Mouse (Mus musculus): ENCODE results near the gene Inpp5a.
A peak's percentile ranks its signal among the peaks of the same experiment; 100 is the strongest.

Inpp5a gene

DNA sequence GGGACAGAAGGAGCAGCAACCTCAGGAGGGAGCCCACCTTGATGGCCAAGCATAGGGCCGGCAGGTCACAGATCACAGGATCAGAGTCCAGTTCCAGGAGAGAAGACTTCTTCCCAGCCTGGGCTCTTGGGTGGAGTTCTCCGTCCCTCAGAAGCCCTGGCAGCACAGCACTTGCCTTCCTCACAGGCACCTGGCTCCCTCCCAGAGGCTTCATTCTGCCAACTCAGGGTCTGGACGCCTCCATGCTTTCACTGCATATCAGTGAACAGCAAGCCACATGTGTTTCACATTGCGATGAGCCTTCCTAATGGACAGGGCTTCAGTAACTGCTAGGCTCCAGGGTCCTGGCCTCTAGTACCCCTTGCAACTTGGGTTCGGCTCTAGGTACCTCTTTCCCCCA lies 147.4 kb downstream of the Inpp5a start:
- no peak for DNase-seq (ENCODE audit: low spot score in 2 of 2)

DNA sequence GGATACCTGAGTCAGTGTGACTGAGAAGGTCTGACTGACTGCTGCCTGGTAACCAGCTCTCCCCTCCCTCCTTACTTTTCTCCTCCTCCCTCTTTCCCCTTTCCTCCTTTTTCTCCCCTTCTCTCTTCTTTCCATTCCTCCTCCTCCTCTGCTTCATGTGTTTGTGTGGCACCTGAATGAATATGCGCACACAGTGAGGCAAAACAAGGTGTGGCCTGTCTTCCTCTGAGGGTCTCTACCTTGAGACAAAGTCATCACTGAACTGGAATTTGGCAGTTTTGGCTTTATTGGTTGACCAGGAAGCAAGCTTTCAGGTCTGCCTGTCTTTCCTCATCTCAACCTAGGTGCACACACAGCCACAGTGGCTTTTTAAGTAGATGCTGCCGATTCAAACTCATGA lies 147.9 kb downstream of the Inpp5a start:
- no peak for DNase-seq (ENCODE audit: low spot score in 2 of 2)

DNA sequence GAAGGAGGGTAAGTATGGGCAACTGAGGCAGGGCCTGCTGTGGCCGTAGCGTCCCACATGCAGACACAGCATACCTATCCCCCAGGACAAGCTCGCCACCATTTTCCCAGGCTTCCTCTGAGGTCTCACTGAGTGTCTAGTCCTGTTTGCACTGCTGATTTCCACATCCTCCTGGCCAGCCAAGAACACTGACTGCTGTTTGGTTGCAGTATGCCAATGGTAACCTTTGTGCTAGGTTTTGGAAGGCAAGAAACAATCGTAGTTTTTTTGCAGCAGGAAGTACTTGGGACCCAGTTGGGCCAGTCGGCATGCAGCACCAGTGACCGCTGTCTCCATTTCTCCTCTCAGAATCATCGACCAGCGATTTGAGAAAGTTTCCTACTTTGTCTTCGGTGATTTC lies 148.9 kb downstream of the Inpp5a start:
- no peak for DNase-seq (ENCODE audit: low spot score in 2 of 2)

DNA sequence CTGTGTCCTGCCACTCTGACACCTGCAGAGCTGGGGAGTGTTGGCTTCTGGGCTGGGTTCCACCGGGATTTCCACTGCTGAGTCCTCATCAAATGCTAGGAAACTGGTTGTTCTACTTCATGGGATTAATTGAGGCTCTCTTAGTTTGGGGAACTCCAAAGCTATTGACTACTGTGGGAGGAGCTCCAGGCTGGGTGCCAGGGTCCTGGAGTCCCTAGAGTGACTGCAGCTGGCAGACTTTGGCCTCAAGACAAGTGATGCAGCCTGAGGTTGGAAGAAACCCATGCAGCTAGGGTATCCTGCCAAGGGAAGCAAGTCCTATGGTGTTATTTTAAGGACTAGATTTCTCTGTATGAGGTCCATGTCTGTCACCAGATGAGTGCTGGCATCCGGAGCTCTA lies 149.6 kb downstream of the Inpp5a start:
- DNase-seq (ENCODE audit: low spot score in 2 of 2): peak; percentile 2 to 8

DNA sequence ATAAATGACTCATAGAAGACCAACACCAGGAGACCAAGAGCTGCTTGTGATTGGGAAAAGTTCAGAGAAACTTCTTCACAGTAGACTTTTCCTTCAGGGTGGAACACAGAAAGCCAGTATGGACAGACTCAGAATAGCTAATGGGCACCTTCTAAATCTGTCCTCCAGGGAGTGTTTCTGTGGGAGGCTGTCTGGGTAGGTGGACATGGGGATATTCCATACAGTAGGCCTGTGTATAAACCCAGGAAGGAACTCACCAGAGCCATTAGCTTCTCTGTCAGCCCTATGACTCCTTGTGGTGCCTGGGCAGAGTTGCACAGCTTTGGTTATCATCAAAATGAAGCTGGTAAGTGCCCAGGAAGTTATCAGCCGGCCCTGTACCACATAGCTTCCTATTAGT lies 151.7 kb downstream of the Inpp5a start:
- DNase-seq (ENCODE audit: low spot score in 2 of 2): no peak

DNA sequence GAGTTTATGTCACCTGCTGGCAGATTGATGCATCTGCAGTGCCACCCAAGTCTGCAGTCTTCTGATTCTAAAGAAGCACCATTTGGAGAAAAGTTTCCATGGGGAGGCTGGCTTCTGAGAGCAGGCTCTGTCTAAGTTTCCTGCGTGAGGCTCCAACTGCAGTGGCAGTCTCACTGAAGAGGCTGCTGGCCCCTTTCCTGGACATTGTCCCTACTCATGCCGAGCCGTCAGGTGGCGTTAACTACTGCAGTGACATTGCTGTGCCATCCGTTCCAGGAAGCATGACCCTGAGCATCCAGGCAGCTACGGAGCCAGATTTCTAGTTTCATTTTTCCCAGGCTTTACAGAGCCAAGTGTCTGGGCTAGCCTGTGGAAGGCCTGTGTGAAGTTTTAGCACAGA lies 152.5 kb downstream of the Inpp5a start:
- no peak for DNase-seq (ENCODE audit: low spot score in 2 of 2)

DNA sequence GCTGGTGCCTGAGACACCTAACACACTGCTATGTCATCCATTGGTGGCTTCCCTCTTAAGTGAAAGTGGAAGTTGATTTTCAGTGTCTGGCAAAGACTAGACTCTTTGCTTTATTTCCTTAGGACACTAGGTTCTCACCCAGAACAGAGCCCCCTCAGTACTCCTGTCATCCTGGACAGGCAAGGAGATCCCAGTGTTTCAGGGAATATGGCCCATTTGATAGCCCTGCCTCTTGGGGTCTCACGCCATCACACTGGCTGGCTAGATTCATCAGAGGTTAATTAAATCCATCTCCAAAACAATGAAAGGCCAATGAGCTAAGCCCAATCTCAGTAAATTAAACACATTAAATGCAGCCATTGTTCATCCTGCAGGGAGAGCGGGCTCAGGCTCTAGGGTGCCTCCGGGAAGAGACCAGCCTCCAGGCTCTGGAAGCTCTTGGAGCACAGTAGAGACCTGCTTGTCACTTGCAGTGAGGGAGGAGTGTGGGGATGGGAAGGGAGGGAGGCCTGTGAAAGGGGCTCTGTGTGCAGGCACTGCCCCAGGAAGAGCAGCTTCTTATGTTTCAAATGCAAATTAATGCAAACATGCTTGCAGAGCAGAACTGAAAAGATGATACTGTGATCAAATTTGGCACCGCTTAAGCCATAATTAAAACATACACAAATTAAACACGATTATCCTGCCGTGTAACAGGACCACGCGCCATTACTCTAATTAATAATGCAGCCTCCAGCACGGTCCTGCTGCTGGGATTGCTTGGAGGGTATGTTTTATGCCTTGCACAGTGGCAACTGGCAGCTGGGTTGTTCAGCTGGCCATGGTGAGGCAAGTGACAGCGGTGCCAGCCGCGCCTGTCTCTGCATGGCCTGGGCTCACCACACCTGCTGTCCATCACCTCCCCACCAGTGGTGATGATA lies 156.1 kb downstream of the Inpp5a start:
- no peak for DNase-seq (ENCODE audit: low spot score in 2 of 2)

DNA sequence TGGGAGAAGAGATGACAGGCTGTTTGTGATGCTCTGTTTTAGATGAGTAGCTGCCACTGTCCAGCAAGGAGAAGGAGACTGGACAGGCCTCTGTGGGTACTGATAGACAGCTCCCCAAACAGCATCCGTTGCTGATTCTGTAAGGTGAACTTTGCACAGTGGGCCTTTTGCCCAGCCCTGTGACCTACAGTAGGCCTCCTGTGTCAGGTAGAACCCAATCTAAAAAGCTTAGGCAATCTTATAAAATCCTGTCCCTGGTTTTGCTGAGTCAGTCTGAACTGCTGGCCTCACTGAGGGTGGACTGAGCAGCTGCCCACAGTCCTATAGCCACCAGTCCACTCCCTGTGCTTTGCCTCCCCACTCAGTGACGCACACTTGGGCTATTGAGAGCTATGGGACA lies 158.4 kb downstream of the Inpp5a start:
- no peak for DNase-seq (ENCODE audit: low spot score in 2 of 2)

DNA sequence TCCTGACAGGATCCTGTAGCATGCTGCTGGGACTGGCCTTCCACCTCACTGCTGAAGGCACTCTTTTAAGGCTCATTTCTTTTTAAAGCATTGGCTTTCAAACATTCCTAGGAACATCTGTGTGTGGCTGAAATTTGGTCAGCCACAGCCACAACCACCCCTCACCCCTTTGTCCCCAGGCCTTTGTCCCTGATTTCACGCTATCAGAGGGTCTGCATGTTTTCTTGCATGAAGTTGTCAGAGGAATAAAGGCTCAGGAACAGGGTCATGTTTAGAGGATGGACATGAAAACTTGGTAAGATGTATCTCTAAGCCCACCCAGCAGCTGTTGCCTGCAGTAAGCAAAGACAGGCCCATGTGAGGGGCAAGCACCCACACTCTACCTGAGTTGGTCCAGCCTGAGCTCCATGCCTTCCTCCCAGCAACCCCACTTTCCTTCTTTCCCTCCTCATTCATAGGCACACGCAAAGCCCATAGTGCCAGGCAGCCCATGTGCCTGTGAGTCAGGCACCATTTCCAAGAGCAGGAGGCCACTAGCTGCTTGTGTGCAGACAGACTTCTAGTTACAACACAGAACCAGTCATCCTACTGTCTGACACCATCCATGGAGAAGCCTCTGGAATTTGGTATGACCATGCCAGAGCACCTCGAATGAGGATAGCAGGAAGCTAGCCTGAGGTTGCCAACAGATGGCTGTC lies 161.3 kb downstream of the Inpp5a start:
- no peak for DNase-seq (ENCODE audit: low spot score in 2 of 2)

DNA sequence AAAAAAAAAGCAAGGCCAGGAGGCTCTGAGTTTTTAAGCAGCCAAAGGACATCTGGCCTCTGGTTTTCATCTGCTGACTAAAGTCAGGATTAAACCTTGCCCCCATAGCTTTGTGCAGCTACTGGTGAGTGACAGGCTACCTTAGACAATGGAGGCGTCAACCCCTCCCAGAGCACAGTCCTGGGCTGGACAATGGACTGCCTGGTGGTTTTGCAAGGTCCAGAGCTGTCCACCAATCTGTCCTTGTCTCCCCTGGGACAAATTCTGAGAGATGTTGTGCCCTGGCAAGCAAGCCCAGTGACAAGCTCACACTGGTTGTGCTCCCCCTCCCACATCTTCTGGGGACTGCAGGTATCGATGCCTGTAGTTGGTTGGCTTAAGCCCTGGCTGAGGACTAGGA lies 162.6 kb downstream of the Inpp5a start:
- DNase-seq (ENCODE audit: low spot score in 2 of 2): no peak

DNA sequence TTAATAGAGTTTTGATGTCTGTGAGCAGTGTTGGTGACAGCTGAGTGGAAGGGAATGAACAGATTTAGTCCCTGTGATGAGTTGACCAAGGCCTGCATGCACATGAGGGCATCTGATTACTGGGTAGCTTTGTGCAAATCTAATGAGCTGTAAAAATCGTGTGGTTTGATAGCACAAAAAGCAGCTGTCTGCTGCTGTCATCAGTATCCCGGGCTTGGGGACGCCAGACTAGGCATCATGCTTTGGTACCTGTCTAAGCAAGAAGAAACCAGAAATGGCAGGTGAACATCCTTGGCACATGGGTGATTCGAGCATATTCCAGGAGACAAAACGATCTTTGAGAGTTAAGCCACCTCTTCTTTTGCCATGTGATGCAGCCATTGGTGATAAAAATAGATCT lies 167.4 kb downstream of the Inpp5a start:
- DNase-seq (ENCODE audit: low spot score in 2 of 2): no peak

DNA sequence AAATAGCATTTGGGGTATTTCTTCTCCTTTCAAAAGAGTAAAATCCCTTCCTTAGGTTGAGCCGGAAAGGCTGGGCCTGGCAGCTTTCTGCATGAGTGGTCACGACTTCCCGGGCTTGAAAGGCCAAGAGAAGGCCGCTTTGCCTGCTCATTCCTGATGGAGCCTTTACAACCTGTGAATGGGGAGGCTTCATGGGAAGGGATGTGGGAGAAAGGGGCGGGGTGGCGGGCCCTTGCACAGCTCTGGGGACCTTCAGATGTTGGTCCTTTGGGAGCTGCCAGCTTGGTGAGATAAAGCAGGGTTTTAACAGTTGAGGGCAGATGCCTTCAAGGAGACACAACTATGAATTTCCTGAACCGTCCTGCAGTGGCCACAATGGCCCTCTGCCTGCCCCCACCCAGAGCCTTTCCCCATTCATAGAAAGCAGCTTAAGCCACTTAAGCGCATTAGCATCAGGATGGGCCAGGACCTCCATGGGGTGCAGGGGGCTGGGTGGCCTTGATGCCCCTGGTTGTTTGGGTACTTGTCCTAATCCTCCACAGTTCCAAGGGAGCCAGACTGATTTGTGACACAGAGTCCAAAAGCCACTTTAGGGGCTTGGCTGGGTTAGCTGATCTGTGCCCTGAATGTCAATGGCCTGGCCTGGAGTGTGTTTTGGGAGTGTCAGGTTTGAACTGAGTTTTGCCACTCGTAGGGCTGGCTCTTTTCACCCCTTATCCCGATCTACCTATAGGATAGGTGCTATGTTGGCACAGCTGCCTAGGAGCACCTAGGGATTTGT lies 168.0 kb downstream of the Inpp5a start:
- DNase-seq (ENCODE audit: low spot score in 2 of 2): no peak

DNA sequence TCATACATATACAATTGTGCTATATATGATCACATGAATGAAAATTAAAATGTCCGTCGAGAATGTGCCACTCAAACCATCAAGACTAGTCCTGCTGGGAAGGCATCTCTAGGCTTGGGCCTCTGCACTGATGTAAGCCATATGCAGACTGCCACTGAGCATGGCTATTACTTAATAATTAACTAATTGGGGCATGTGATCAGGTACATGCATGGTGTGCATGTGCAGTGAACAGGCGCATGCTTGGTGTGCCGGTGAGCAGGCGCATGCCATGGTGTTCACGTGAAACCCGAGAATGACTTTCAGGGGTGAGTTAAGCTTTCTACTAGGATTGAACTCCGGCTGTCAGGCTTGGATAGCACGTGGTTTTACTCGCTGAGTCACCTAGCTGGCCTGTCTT lies 170.8 kb downstream of the Inpp5a start:
- no peak for DNase-seq (ENCODE audit: low spot score in 2 of 2)

DNA sequence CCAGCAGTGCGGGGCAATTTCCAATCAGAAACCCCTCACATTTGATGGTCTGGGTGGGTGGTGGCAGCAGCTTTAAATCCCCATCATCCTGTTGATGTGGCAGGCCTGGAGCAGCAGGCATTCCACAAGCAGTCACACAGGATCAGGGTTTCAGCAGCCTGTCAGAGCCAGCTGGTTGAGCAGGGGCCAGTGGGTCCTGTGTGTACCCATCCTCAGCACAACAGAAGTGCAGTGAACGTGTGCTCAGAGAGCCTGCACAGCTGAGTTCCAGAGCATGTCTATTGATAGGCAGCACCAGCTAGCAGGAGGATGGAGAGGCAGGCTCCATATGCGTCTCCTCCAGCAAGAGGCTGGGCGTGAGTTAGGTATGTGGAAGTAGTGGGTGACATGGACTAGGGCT lies 174.5 kb downstream of the Inpp5a start:
- DNase-seq (ENCODE audit: low spot score in 2 of 2): no peak

DNA sequence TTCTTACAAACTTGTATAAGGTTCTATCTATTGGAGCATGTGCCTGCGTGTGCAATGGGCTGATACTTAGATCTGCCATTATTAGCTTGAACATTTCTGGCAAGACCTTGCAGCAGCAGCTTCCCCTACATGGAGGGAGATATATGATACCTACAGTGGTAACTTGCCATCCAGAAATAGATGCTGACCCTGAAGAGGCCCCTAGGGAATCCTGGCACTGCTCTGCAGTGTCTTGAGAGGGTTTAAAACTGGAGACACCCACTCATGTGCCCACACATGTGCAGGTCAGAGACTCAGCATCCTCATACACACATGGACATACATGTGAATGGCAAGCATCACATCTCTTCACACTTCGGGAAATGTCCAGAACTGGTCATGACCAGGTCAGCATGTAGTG lies 175.3 kb downstream of the Inpp5a start:
- no peak for DNase-seq (ENCODE audit: low spot score in 2 of 2)

DNA sequence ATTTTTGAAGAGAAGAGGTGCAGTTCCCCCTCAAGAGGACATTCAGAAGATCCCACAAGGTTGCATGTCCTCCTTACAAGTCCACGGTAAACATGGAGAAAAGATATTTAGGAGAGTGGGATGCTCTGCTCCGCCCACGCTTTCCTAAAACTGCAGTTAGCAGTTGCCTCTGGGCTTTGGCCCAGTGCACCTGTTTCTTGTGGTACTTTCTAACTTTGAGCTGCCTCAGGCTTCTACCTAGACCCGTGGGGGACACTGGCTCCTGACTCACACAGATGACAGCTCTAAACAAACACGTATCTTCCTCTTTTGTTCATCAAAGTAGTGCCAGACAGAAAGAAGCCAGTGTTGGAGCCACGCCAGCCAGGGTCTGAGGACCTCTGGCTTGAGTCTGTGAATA lies 177.1 kb downstream of the Inpp5a start:
- no peak for DNase-seq (ENCODE audit: low spot score in 2 of 2)

DNA sequence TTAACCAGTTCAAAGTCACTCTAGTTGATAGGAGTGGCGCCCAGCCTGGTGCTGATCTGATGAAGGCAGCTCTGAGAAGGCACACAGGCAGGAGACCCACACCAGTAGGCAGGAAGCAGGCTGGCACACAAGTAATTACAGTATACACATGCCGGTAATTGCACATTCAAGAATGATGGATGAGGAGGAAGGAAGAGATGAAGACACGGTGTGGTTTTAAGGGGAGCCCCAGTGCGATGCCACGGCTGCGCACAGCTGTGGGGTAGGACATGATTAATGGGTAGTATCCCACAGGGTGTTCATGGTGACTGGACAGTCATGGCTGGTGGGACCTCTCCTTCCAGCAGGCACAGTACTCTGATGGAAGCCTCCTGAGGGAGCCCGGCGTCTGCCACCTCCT lies 177.6 kb downstream of the Inpp5a start:
- no peak for DNase-seq (ENCODE audit: low spot score in 2 of 2)

DNA sequence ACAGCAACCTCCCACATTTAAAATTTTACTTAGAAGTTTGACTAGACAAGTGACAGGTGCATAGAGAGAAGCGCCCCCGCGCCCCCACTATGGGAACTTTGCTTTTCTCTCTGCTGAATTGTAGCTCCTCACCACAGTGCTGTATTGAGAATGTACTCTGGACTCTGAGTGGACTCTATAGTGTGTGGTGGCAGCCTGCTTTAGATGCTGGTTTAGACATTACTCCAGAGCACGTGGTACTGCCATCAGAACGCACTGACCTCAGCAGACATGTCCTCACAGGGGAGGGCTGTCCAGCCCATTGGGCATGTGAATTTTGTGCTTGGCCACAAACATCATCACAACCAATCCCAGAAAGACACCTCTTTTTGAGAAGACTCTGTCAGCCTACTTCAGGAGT lies 181.9 kb downstream of the Inpp5a start:
- no peak for DNase-seq (ENCODE audit: low spot score in 2 of 2)

DNA sequence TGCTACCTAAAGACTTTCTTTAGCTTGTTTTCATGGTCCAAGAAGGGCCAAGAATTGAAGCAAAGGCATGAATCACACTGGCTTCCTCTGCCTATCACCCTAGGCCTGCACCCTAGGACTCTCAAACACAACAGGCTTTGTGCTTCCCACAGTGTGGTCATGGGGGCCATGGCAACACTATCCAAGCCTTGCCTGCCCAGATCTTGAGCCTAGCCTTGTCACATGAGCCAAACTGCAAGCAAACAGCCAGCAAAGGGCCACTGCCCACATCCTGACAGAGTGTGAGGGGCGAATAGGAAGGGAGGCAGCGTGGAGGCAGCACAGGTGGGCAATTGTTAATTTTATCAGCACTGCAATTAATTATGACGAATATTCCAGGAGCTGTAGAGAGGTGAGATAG lies 183.8 kb downstream of the Inpp5a start:
- DNase-seq (ENCODE audit: low spot score in 2 of 2): no peak

DNA sequence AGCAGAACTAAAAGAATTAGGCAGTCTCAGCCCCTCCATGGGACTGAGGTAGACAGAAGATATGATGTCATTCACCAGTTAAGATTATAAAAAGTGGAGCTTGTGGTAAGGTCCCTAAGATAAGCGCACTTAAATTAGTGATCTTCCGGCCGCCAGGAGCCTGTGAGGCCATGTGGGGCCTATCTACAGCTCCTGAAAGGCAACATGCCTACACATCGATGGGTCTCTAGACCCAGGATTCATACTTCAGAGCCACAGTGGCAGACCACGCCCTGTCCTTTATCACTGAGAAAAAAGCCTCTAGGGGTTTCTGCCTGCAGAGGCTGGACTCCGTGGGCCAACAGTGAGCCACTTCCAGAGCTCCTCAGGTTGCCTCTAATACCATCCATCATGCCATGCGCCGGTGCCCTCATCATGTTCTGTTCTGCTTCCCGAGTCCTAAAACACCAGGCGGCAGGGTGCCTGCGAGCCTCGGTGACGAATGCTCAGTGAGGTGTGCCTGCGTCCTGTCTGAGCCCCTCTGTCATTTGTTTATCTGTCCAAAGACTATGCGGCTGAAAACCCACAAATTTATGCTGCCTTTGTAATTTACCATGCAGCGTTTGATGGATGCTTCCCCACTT lies 187.3 kb downstream of the Inpp5a start:
- DNase-seq (ENCODE audit: low spot score in 2 of 2): no peak

DNA sequence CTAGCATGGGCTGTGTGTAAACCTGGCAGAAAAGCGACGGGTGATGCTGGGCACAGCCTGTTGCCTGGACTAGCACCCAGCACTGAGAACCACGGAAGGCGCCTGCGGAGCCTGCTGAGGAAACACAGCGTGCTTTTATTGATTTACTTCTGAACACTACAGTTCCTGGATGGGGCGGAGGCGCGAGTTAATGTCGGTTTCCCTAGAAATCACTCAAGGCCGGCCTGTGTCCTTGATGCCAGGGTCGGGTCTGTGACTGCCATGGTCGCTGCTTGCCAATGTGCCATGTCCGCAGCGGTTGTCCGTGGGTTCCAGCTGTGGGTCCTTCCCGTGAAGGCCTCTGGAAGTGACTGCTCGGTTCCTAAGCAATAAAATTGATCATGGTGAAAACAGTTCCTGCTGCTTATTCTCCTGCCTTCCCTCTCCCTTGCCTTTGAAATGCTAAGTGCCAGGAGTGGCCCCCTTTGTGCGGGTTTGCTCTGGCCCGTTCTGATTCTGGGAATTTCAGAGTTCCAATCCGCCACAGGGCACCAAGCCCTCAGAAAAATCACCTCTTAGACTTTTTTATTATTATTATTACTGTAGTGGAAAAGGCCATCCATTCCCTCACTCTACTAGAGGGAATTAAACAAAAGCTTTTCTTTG lies 190.5 kb downstream of the Inpp5a start:
- DNase-seq (ENCODE audit: low spot score in 2 of 2): no peak

Data from spleen, postnatal 36 days (tissue).